ENCODE assay signal across 10 mouse cellular contexts in genomic region chr10:61965386-61965841, GRCm38 (mm10). TPM values are rescaled to one million over a fixed set of nuclear protein-coding genes. Genes with fewer than 3 reads are reported as not detected.
DNase-seq lines count a peak whose midpoint lies in the region; ATAC-seq lines count a peak whose summit lies in the region.
"Had no signal": no experiment of that assay in that cellular context is flagged by ENCODE, and none has a peak within 500 bp of the region (broad histone marks: within the 10 kb centered on the region; RNA-seq: fewer than 3 reads in every experiment).

No protein-coding gene starts in this region.

- peak overlapping the region; percentile 27; the same call in 1 of the 2 replicates for H3K4me3 ChIP-seq in heart, embryonic 10.5 days
- H3K4me3 ChIP-seq in lung, embryonic 16.5 days (ENCODE audit: low read length), result no peak overlapping the region

- H3K4me2 ChIP-seq in lung, embryonic 16.5 days (ENCODE audit: low read depth, low read length), result no peak overlapping the region

- peak overlapping the region; percentile 80 for H3K27ac ChIP-seq in heart, embryonic 10.5 days
- H3K27ac ChIP-seq in lung, embryonic 16.5 days (ENCODE audit: low read length), result no peak overlapping the region

- intact Hi-C loops in gastrocnemius, postnatal 14 days (cut with DNase I; ENCODE audit: low total_unique reads), result no loop called here

- 0 out of 2 replicates have a peak, but pooled peaks cover 4% of the 10 kb centered on the region for H3K36me3 ChIP-seq in heart, embryonic 10.5 days
- H3K36me3 ChIP-seq in lung, embryonic 16.5 days (ENCODE audit: control insufficient read depth, insufficient read depth, low read length), result no peaks in the 10 kb centered on the region

- WGBS in heart, embryonic 10.5 days, result 12% methylated on average over 7 of the region's 7 CpGs
- 14% methylated on average over 7 of the region's 7 CpGs for WGBS in lung, embryonic 16.5 days

- H3K27me3 ChIP-seq in heart, embryonic 10.5 days (ENCODE audit: insufficient read depth, poor library complexity, severe bottlenecking), result no peaks in the 10 kb centered on the region
- H3K27me3 ChIP-seq in lung, embryonic 16.5 days (ENCODE audit: control insufficient read depth, insufficient read depth, low read depth, low read length), result no peaks in the 10 kb centered on the region

- peaks cover 46% of the 10 kb centered on the region for H3K4me1 ChIP-seq in heart, embryonic 10.5 days
- H3K4me1 ChIP-seq in lung, embryonic 16.5 days (replicated peaks; ENCODE audit: control insufficient read depth, insufficient read depth, low read length), result peaks cover 9% of the 10 kb centered on the region

- ATAC-seq in lung, embryonic 16.5 days (ENCODE audit: low read depth), result peak; percentile 72; the same call in 1 of the 2 replicates

- DNase-seq in heart, embryonic 10.5 days (ENCODE audit: low spot score), result no peak
- DNase-seq in heart, adult 18-20 months, result no peak
- no peak for DNase-seq in lung, postnatal 25 days (ENCODE audit: low spot score)
- peak; percentile 60 for DNase-seq in gastrocnemius, postnatal 14 days
- DNase-seq in retina, embryonic 14.5 days (ENCODE audit: low spot score), result peak; percentile 49
- DNase-seq in thymus, postnatal 25 days, result no peak
- DNase-seq in right cerebral cortex, adult 18-20 months, result no peak
- DNase-seq: kidney, adult 2 months; lung, adult 18-20 months had no signal

- no peaks in the 10 kb centered on the region for H3K9me3 ChIP-seq in heart, embryonic 10.5 days
- H3K9me3 ChIP-seq in lung, embryonic 16.5 days (ENCODE audit: control insufficient read depth, low read length), result no peaks in the 10 kb centered on the region

- no peak overlapping the region for H3K9ac ChIP-seq in lung, embryonic 16.5 days (ENCODE audit: low read length)

RNA-seq across cellular contexts. Expression of gene Col13a1, which starts 13.5 kb away (rescaled TPM):
- polyA plus RNA-seq in heart, embryonic 10.5 days (2016; fragmentation: Nextera tagmentation; extraction: Ambion mirVana), result 12.3 and 17.7 TPM in 2 replicates
- under 1 TPM; 0.49 to 0.72 TPM for total RNA-seq in heart, adult 18-20 months (2021)
- 25.7 and 26.5 TPM in 2 replicates for polyA plus RNA-seq in lung, embryonic 16.5 days (2015; fragmentation: Nextera tagmentation; extraction: Ambion mirVana)
- total RNA-seq in gastrocnemius, postnatal 14 days (2021), result 1 to 10 TPM; 2.1 to 2.7 TPM

Comparison
In these comparisons a context has a peak if more than half of its experiments do, and no peak if none do; other contexts are left out.
1. DNase-seq: peak in gastrocnemius, postnatal 14 days (single experiment) and retina, embryonic 14.5 days (single experiment); none in heart, embryonic 10.5 days (single experiment), heart, adult 18-20 months (0 of 2), lung, postnatal 25 days (single experiment), thymus, postnatal 25 days (single experiment) and right cerebral cortex, adult 18-20 months (single experiment).